Mouse (Mus musculus): Measurements from ENCODE around the gene Arhgef28.

DNA sequence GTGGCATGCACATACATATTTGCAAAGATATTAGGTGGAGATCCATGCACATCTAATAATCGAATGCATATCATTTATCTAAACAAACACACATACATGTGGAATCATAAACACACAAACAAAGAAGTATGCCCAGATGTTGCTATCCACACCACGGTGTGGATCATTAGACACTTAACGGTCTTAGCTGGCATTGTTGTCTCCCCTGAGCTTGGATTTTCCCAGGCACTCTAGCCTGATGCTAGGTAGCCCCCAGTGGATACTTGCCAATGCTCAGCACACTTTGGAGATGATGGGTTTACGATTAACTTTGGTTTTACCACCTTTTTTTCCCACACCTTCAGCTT, 85.1 kb downstream of the Arhgef28 start:
- no peak for TF ChIP-seq POLR2A (IDR thresholded peaks at IDR 0.05; ENCODE audit: extremely low read depth, insufficient read depth, low read length)
- TF ChIP-seq CTCF (IDR thresholded peaks at IDR 0.05; ENCODE audit: extremely low read depth, insufficient read depth, low read length): no peak
